Mouse (Mus musculus): ENCODE data around the gene Tmub1. TPM values are rescaled to one million over a fixed set of nuclear protein-coding genes. Genes with fewer than 3 reads are reported as not detected.
A peak's percentile ranks its signal among the peaks of the same experiment; 100 is the strongest.

Tmub1 gene
- polyA plus RNA-seq, 1 experiment from 2014 or later, result 23.8 TPM

- peaks cover 18% of the 10 kb centered on the region for H3K36me3 ChIP-seq (ENCODE audit: control insufficient read depth, insufficient read depth, low read length)
- no peak for ATAC-seq (ENCODE audit: low FRiP score, low TSS enrichment)
- peaks cover 6% of the 10 kb centered on the region; the same call in 1 of the 2 replicates for H3K27me3 ChIP-seq (ENCODE audit: control insufficient read depth, insufficient read depth, low read length)
- 26% methylated on average over 6 of the region's 7 CpGs for WGBS
- peaks cover 18% of the 10 kb centered on the region; the same call in 1 of the 2 replicates for H3K4me1 ChIP-seq (ENCODE audit: control insufficient read depth, insufficient read depth, low read length)
- H3K27ac ChIP-seq (ENCODE audit: low read depth, low read length), result no peak overlapping the region
- no peak overlapping the region for H3K9ac ChIP-seq (ENCODE audit: low read depth, low read length)
- H3K4me3 ChIP-seq (ENCODE audit: low read length), result no peak overlapping the region; the same call in 1 of the 2 replicates
- H3K9me3 ChIP-seq (ENCODE audit: control insufficient read depth, low read length), result no peaks in the 10 kb centered on the region
- H3K4me2 ChIP-seq (replicated peaks; ENCODE audit: low read depth, low read length), result no peak overlapping the region
Measured at GRCm38 (mm10) chr5:24472884-24473619, 25.4 kb upstream of the Tmub1 start.

- no peak overlapping the region for H3K4me2 ChIP-seq (replicated peaks; ENCODE audit: low read depth, low read length)
- no peak overlapping the region for H3K27ac ChIP-seq (ENCODE audit: low read depth, low read length)
- H3K36me3 ChIP-seq (ENCODE audit: control insufficient read depth, insufficient read depth, low read length), result no peaks in the 10 kb centered on the region; the same call in 1 of the 2 replicates
- peaks cover 18% of the 10 kb centered on the region; the same call in 1 of the 2 replicates for H3K4me1 ChIP-seq (ENCODE audit: control insufficient read depth, insufficient read depth, low read length)
- peaks cover 6% of the 10 kb centered on the region; the same call in 1 of the 2 replicates for H3K27me3 ChIP-seq (ENCODE audit: control insufficient read depth, insufficient read depth, low read length)
- H3K4me3 ChIP-seq (ENCODE audit: low read length), result no peak overlapping the region
- H3K9ac ChIP-seq (ENCODE audit: low read depth, low read length), result no peak overlapping the region
- no peak for ATAC-seq (ENCODE audit: low FRiP score, low TSS enrichment)
- H3K9me3 ChIP-seq (ENCODE audit: control insufficient read depth, low read length), result no peaks in the 10 kb centered on the region
- 11% methylated on average over 5 of the region's 5 CpGs for WGBS
Measured at GRCm38 (mm10) chr5:24470600-24470999, 22.9 kb upstream of the Tmub1 start.

GRCm38 (mm10) chr5:24466762-24467161, 19.1 kb upstream of the Tmub1 start:
- H3K4me2 ChIP-seq (replicated peaks; ENCODE audit: low read depth, low read length), result no peak overlapping the region
- no peak overlapping the region for H3K27ac ChIP-seq (ENCODE audit: low read depth, low read length)
- H3K9me3 ChIP-seq (ENCODE audit: control insufficient read depth, low read length), result no peaks in the 10 kb centered on the region
- 0 out of 2 replicates have a peak, but pooled peaks cover 4% of the 10 kb centered on the region for H3K4me1 ChIP-seq (ENCODE audit: control insufficient read depth, insufficient read depth, low read length)
- peaks cover under 1% of the 10 kb centered on the region; the same call in 1 of the 2 replicates for H3K36me3 ChIP-seq (ENCODE audit: control insufficient read depth, insufficient read depth, low read length)
- 71% methylated on average over 12 of the region's 12 CpGs for WGBS
- ATAC-seq (ENCODE audit: low FRiP score, low TSS enrichment), result no peak
- H3K9ac ChIP-seq (ENCODE audit: low read depth, low read length), result no peak overlapping the region
- H3K4me3 ChIP-seq (ENCODE audit: low read length), result no peak overlapping the region
- H3K27me3 ChIP-seq (ENCODE audit: control insufficient read depth, insufficient read depth, low read length), result no peaks in the 10 kb centered on the region

- Histone ChIP-seq H3K27ac (ENCODE audit: low read depth, low read length) (peak overlapping the region; percentile 27; the same call in 1 of the 2 replicates), H3K9ac (ENCODE audit: low read depth, low read length) (no peak overlapping the region; the same call in 1 of the 2 replicates)
Measured at GRCm38 (mm10) chr5:24455613-24456012, 8.0 kb upstream of the Tmub1 start.

GRCm38 (mm10) chr5:24455076-24455475, 7.4 kb upstream of the Tmub1 start:
- H3K9ac ChIP-seq (ENCODE audit: low read depth, low read length), result no peak overlapping the region; the same call in 1 of the 2 replicates
- H3K36me3 ChIP-seq (ENCODE audit: control insufficient read depth, insufficient read depth, low read length), result peaks cover 3% of the 10 kb centered on the region
- no peaks in the 10 kb centered on the region for H3K9me3 ChIP-seq (ENCODE audit: control insufficient read depth, low read length)
- WGBS, result 77% methylated on average over 3 of the region's 3 CpGs
- no peak overlapping the region for H3K4me2 ChIP-seq (replicated peaks; ENCODE audit: low read depth, low read length)
- no peak for ATAC-seq (ENCODE audit: low FRiP score, low TSS enrichment)
- no peaks in the 10 kb centered on the region for H3K27me3 ChIP-seq (ENCODE audit: control insufficient read depth, insufficient read depth, low read length)
- H3K4me3 ChIP-seq (ENCODE audit: low read length), result no peak overlapping the region
- peaks cover 27% of the 10 kb centered on the region for H3K4me1 ChIP-seq (ENCODE audit: control insufficient read depth, insufficient read depth, low read length)
- peak overlapping the region; percentile 27; the same call in 1 of the 2 replicates for H3K27ac ChIP-seq (ENCODE audit: low read depth, low read length)

More at GRCm38 (mm10) chr5:24455613-24456012, 8.0 kb upstream of the Tmub1 start:
- no peaks in the 10 kb centered on the region for H3K9me3 ChIP-seq (ENCODE audit: control insufficient read depth, low read length)
- 68% methylated on average over 7 of the region's 7 CpGs for WGBS
- no peaks in the 10 kb centered on the region for H3K27me3 ChIP-seq (ENCODE audit: control insufficient read depth, insufficient read depth, low read length)
- no peak for ATAC-seq (ENCODE audit: low FRiP score, low TSS enrichment)
- H3K4me3 ChIP-seq (ENCODE audit: low read length), result no peak overlapping the region
- peaks cover 7% of the 10 kb centered on the region for H3K36me3 ChIP-seq (ENCODE audit: control insufficient read depth, insufficient read depth, low read length)
- no peak overlapping the region for H3K4me2 ChIP-seq (replicated peaks; ENCODE audit: low read depth, low read length)
- H3K4me1 ChIP-seq (ENCODE audit: control insufficient read depth, insufficient read depth, low read length), result peaks cover 27% of the 10 kb centered on the region

DNA sequence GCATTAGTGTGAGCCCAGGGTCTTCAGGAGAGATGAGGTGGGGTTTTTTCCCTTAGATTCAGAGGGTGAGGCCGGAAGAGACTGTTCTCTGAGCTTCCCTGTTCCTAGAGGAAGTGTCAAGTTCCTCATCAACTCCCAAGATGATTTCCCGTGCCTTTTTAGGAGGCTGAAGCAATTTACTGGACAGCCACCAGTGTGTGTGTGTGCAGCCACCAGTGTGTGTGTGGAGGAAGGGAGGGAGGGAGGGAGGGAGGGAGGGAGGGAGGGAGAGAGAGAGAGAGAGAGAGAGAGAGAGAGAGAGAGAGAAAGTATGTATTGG, 6.3 kb upstream of the Tmub1 start:
- Histone ChIP-seq H3K36me3 (ENCODE audit: control insufficient read depth, insufficient read depth, low read length) (peaks cover 2% of the 10 kb centered on the region; the same call in 1 of the 2 replicates), H3K27ac (ENCODE audit: low read depth, low read length) (no peak overlapping the region), H3K4me2 (replicated peaks; ENCODE audit: low read depth, low read length) (peak overlapping the region; percentile 88), H3K4me3 (ENCODE audit: low read length) (peak overlapping the region; percentile 82; the same call in 1 of the 2 replicates), H3K9me3 (ENCODE audit: control insufficient read depth, low read length) (no peaks in the 10 kb centered on the region), H3K4me1 (ENCODE audit: control insufficient read depth, insufficient read depth, low read length) (peaks cover 27% of the 10 kb centered on the region), H3K9ac (ENCODE audit: low read depth, low read length) (peak overlapping the region; percentile 95; the same call in 1 of the 2 replicates), H3K27me3 (ENCODE audit: control insufficient read depth, insufficient read depth, low read length) (no peaks in the 10 kb centered on the region)
- ATAC-seq (ENCODE audit: low FRiP score, low TSS enrichment), result no peak
- 12% methylated on average over 2 of the region's 2 CpGs for WGBS

DNA sequence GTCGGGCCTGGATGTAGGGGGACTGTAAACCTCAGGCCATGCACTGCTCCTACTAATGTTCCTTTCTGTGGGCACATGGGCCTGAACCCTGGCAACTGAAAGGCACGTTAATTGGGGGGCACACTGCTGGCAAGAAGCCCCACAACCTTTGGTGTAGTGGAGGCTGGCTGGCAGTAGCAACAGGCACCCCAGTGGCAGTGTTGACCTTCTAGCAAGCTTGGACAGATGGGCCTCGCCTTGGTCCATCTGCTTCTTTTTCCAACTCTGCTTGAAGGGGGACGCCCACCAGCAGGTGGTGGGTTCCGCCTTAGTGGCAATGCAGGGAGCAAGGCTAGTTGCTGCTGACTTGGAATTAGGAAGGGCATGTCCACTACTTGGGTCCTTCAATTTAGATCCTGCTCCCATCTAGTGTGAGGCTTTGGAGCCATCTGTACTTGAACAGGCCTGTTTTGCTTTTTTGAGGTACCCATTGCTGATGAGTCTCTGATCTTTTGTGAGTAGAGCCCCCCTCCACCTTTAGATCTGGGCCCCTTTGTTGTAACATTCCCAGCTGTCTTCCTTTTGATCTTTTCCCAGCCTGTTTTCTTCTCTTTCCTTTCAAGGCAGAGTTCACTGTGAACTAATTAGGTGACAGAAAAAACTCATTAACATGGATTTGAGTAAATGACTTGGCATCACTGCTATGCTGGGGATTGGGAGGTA, 5.8 kb upstream of the Tmub1 start:
- Histone ChIP-seq H3K9me3 (ENCODE audit: control insufficient read depth, low read length) (no peaks in the 10 kb centered on the region), H3K4me1 (ENCODE audit: control insufficient read depth, insufficient read depth, low read length) (peaks cover 27% of the 10 kb centered on the region), H3K9ac (ENCODE audit: low read depth, low read length) (peak overlapping the region; percentile 95), H3K27ac (ENCODE audit: low read depth, low read length) (no peak overlapping the region), H3K27me3 (ENCODE audit: control insufficient read depth, insufficient read depth, low read length) (no peaks in the 10 kb centered on the region), H3K36me3 (ENCODE audit: control insufficient read depth, insufficient read depth, low read length) (peaks cover 2% of the 10 kb centered on the region; the same call in 1 of the 2 replicates), H3K4me3 (ENCODE audit: low read length) (peak overlapping the region; percentile 82), H3K4me2 (replicated peaks; ENCODE audit: low read depth, low read length) (peak overlapping the region; percentile 88)
- WGBS, result 13% methylated on average over 5 of the region's 5 CpGs
- ATAC-seq (ENCODE audit: low FRiP score, low TSS enrichment), result no peak

DNA sequence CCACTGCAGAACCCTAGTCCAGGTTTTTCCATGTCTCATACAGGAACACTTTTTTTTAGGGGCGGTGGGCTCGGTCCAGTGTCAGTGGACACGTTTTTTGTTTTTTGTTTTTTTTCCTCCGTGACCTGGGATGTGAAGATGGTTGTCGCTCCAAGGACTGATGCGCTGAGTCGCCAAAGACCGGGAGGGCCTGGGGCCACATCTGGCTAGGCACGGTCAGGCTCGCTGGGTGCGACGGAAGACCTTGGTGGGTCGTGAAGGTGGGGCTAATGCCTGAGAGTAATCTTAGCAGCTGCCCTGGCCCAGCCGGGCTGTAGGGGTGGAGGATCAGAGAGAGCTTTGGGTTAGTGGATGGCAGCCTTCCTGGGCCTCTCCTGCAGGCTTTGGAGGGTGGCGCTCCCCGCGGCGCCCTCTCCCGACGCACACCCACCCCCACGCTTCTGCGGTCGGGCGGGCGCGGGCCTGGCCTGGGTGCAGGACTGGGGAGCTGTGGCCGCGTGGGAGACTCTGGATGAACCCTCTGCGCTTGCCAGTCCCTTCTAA, 5.1 kb upstream of the Tmub1 start:
- H3K9ac ChIP-seq (ENCODE audit: low read depth, low read length), result peak overlapping the region; percentile 95
- WGBS, result under 1% methylated on average over 29 of the region's 29 CpGs
- peak; percentile 16; the same call in 1 of the 2 replicates for ATAC-seq (ENCODE audit: low FRiP score, low TSS enrichment)
- H3K27me3 ChIP-seq (ENCODE audit: control insufficient read depth, insufficient read depth, low read length), result no peaks in the 10 kb centered on the region
- H3K4me1 ChIP-seq (ENCODE audit: control insufficient read depth, insufficient read depth, low read length), result peaks cover 30% of the 10 kb centered on the region
- H3K4me2 ChIP-seq (replicated peaks; ENCODE audit: low read depth, low read length), result peak overlapping the region; percentile 88
- peak overlapping the region; percentile 82 for H3K4me3 ChIP-seq (ENCODE audit: low read length)
- peak overlapping the region; percentile 83 for H3K27ac ChIP-seq (ENCODE audit: low read depth, low read length)
- peaks cover 2% of the 10 kb centered on the region; the same call in 1 of the 2 replicates for H3K36me3 ChIP-seq (ENCODE audit: control insufficient read depth, insufficient read depth, low read length)
- no peaks in the 10 kb centered on the region for H3K9me3 ChIP-seq (ENCODE audit: control insufficient read depth, low read length)
